Mouse (Mus musculus) bone marrow, adult 2 months (tissue): ENCODE measurements around the gene Creb5.

Experiments
- CTCF ChIP-seq: fragments of 200-500 bp; IDR thresholded peaks from 2 replicates; pipeline ENCODE4 v1.5.1; 2011; ENCODE audit warnings: low read length, control low read depth; ENCODE audit not compliant: control insufficient read depth, insufficient read depth
- POLR2A ChIP-seq: fragments of 200-500 bp; IDR thresholded peaks from 2 replicates; pipeline ENCODE4 v1.6.1; 2011; ENCODE audit warnings: low read depth, mild to moderate bottlenecking, control low read depth, low read length, borderline replicate concordance; ENCODE audit not compliant: control insufficient read depth

GRCm38 (mm10) chr6:53710560-53710959 lies 423.5 kb downstream of the Creb5 start:
- TF ChIP-seq CTCF (no peak), POLR2A (no peak)
